Mouse (Mus musculus) midbrain, postnatal 0 days (tissue): Measurements from ENCODE around the gene Bub3. TPM values are rescaled to one million over a fixed set of nuclear protein-coding genes. Genes with fewer than 3 reads are reported as not detected.

Source experiments
- ATAC-seq: fragments of 200-750 bp; cut with Nextera tagmentation; 2 replicates; pipeline ENCODE4 v1.8.0; 2017; ENCODE audit warnings: moderate number of reproducible peaks, mild to moderate bottlenecking, moderate TSS enrichment, moderate library complexity; ENCODE audit not compliant: low FRiP score
- DNase-seq: peaks from one replicate; pipeline ENCODE4 v3.0.0-alpha.2; 2015; ENCODE audit warnings: low spot score
- H3K27ac ChIP-seq: fragments of 300-500 bp; sonication (generic); 2 replicates; pipeline ENCODE4 v1.5.1; 2014; ENCODE audit warnings: low read depth, mild to moderate bottlenecking, low read length, mixed read lengths
- H3K27me3 ChIP-seq: fragments of 300-500 bp; sonication (generic); 2 replicates; pipeline ENCODE4 v1.6.1; 2014; ENCODE audit warnings: low read length, control low read depth, mixed read lengths; ENCODE audit not compliant: insufficient read depth
- H3K36me3 ChIP-seq: fragments of 300-500 bp; sonication (generic); 2 replicates; pipeline ENCODE4 v1.6.1; 2014; ENCODE audit warnings: low read length, control low read depth, mixed read lengths; ENCODE audit not compliant: insufficient read depth
- H3K4me1 ChIP-seq: fragments of 300-500 bp; sonication (generic); 2 replicates; pipeline ENCODE4 v1.6.1; 2014; ENCODE audit warnings: mild to moderate bottlenecking, control low read depth, antibody characterized with exemption, low read length, mixed read lengths; ENCODE audit not compliant: insufficient read depth
- H3K4me2 ChIP-seq: fragments of 300-500 bp; sonication (generic); 2 replicates; pipeline ENCODE4 v1.6.1; 2014; ENCODE audit warnings: low read depth, mild to moderate bottlenecking, low read length, mixed read lengths; ENCODE audit not compliant: poor library complexity, severe bottlenecking
- H3K4me3 ChIP-seq: fragments of 300-500 bp; sonication (generic); 2 replicates; pipeline ENCODE4 v1.5.1; 2014; ENCODE audit warnings: low read depth, mild to moderate bottlenecking, low read length, moderate library complexity
- H3K9ac ChIP-seq: fragments of 300-500 bp; sonication (generic); replicated peaks from 2 replicates; pipeline ENCODE4 v1.6.1; 2014; ENCODE audit warnings: mild to moderate bottlenecking, low read length, moderate library complexity, mixed read lengths; ENCODE audit not compliant: poor library complexity, severe bottlenecking
- H3K9me3 ChIP-seq: fragments of 300-500 bp; sonication (generic); 2 replicates; pipeline ENCODE4 v1.6.1; 2016; ENCODE audit warnings: low read length, control low read depth
- CTCF ChIP-seq: IDR thresholded peaks from 2 replicates; pipeline ENCODE4 v1.5.1; 2016; ENCODE audit warnings: antibody characterized with exemption, mild to moderate bottlenecking
- WGBS: fragments of 180-500 bp; shearing (Covaris S2); extraction: QIAGEN DNeasy Blood & Tissue Kit; methylation state at CpG from one replicate; pipeline ENCODE4 v1.1.7; 2014; 5-methylcytosine and 5-hydroxymethylcytosine counted together
- polyA plus RNA-seq: library from polyadenylated mRNA; unstranded; fragments of >200 nt; fragmentation: Nextera tagmentation; extraction: Ambion mirVana; gene quantifications from 2 replicates; pipeline ENCODE4 v1.2.1, GENCODE M21; 2015
- total RNA-seq: library from RNA; depleted of rRNA; stranded (reverse); fragments of >200 nt; gene quantifications from 2 replicates; pipeline ENCODE4 v1.2.3, GENCODE M21; 2014

The Bub3 gene
- total and polyA plus RNA-seq, 2 experiments from 2014 or later, result 106 to 125 TPM

GRCm38 (mm10) chr7:131543623-131544481 lies 16.2 kb upstream of the Bub3 start:
- WGBS, result under 1% methylated on average over 75 of the region's 75 CpGs
- DNase-seq (no peak), ATAC-seq (no peak)
- Histone ChIP-seq H3K27ac (no peak overlapping the region), H3K4me1 (no peaks in the 10 kb centered on the region), H3K9me3 (no peaks in the 10 kb centered on the region), H3K4me3 (0 out of 2 replicates have a peak overlapping the region, but pooled peaks have one; percentile 6), H3K36me3 (no peaks in the 10 kb centered on the region), H3K4me2 (no peak overlapping the region), H3K27me3 (peaks cover 80% of the 10 kb centered on the region), H3K9ac (no peak overlapping the region)
- no peak for TF ChIP-seq CTCF

GRCm38 (mm10) chr7:131544871-131545270 lies 15.2 kb upstream of the Bub3 start:
- DNase-seq (no peak), ATAC-seq (no peak)
- no peak overlapping the region for H3K27ac ChIP-seq
- H3K27me3 ChIP-seq, result peaks cover 78% of the 10 kb centered on the region
- no peaks in the 10 kb centered on the region for H3K4me1 ChIP-seq
- no peak overlapping the region for H3K4me3 ChIP-seq
- no peak for TF ChIP-seq CTCF
- no peaks in the 10 kb centered on the region for H3K36me3 ChIP-seq
- 1% methylated on average over 5 of the region's 5 CpGs for WGBS
- no peak overlapping the region for H3K4me2 ChIP-seq
- H3K9me3 ChIP-seq, result no peaks in the 10 kb centered on the region
- no peak overlapping the region for H3K9ac ChIP-seq

GRCm38 (mm10) chr7:131545701-131546385 lies 14.2 kb upstream of the Bub3 start:
- DNase-seq (no peak), ATAC-seq (no peak)
- H3K4me3 ChIP-seq, result no peak overlapping the region
- WGBS, result 3% methylated on average over 13 of the region's 13 CpGs
- H3K9ac ChIP-seq, result no peak overlapping the region
- no peaks in the 10 kb centered on the region for H3K9me3 ChIP-seq
- H3K27ac ChIP-seq, result no peak overlapping the region
- no peaks in the 10 kb centered on the region for H3K36me3 ChIP-seq
- TF ChIP-seq CTCF, result no peak
- H3K4me1 ChIP-seq, result no peaks in the 10 kb centered on the region
- H3K4me2 ChIP-seq, result no peak overlapping the region
- H3K27me3 ChIP-seq, result peaks cover 80% of the 10 kb centered on the region

GRCm38 (mm10) chr7:131546423-131546822 lies 13.6 kb upstream of the Bub3 start:
- ATAC-seq, result no peak
- Histone ChIP-seq H3K27me3 (peaks cover 80% of the 10 kb centered on the region), H3K27ac (no peak overlapping the region), H3K4me1 (no peaks in the 10 kb centered on the region), H3K9ac (no peak overlapping the region), H3K9me3 (no peaks in the 10 kb centered on the region), H3K4me2 (no peak overlapping the region), H3K4me3 (no peak overlapping the region), H3K36me3 (no peaks in the 10 kb centered on the region)
- 0% methylated on average over 2 of the region's 2 CpGs for WGBS
- DNase-seq, result no peak
- TF ChIP-seq CTCF, result no peak

- H3K27me3 ChIP-seq, result peaks cover 81% of the 10 kb centered on the region
- no peaks in the 10 kb centered on the region for H3K36me3 ChIP-seq
- 3% methylated on average over 5 of the region's 5 CpGs for WGBS
- no peak for TF ChIP-seq CTCF
- H3K4me3 ChIP-seq, result no peak overlapping the region
- no peaks in the 10 kb centered on the region for H3K4me1 ChIP-seq
- no peak for ATAC-seq
- DNase-seq, result no peak
- H3K9me3 ChIP-seq, result no peaks in the 10 kb centered on the region
- H3K9ac ChIP-seq, result no peak overlapping the region
- no peak overlapping the region for H3K4me2 ChIP-seq
- no peak overlapping the region for H3K27ac ChIP-seq
Observed at GRCm38 (mm10) chr7:131547481-131547880, 12.5 kb upstream of the Bub3 start.

GRCm38 (mm10) chr7:131548473-131548872 lies 11.5 kb upstream of the Bub3 start, which contains the start of gene Hmx2:
Gene Hmx2, plus strand, starts transcription at chr7:131548773.
- WGBS, result 0% methylated on average over 3 of the region's 3 CpGs
- no peak within 1 kb of the TSS for H3K4me2 ChIP-seq
- H3K4me3 ChIP-seq, result no peak within 1 kb of the TSS
- no peak within 1 kb of the TSS for H3K9ac ChIP-seq
- no peak for DNase-seq
- no peaks in the 10 kb centered on the region for H3K4me1 ChIP-seq
- TF ChIP-seq CTCF, result no peak
- H3K27ac ChIP-seq, result no peak within 1 kb of the TSS
- H3K9me3 ChIP-seq, result no peaks in the 10 kb centered on the region
- no peaks in the 10 kb centered on the region for H3K36me3 ChIP-seq
- ATAC-seq, result no peak
- H3K27me3 ChIP-seq, result peaks cover 87% of the 10 kb centered on the region
